Mouse (Mus musculus) G1E (cell line): ENCODE data around the gene Blm. TPM values are rescaled to one million over a fixed set of nuclear protein-coding genes. Genes with fewer than 3 reads are reported as not detected.

Experiments used
- ATAC-seq: 2 replicates; pipeline ENCODE4 v1.8.0; 2016; ENCODE audit warnings: mild to moderate bottlenecking; ENCODE audit not compliant: insufficient number of reproducible peaks, poor library complexity, low FRiP score, severe bottlenecking; ENCODE audit errors: extremely low read depth
- DNase-seq: peaks from one replicate; pipeline ENCODE4 v3.0.0; 2012; ENCODE audit warnings: low spot score
- H3K27me3 ChIP-seq: 2 replicates; pipeline ENCODE4 v1.6.1; 2012; ENCODE audit warnings: mild to moderate bottlenecking, low read length, inconsistent platforms; ENCODE audit not compliant: insufficient read depth
- H3K36me3 ChIP-seq: replicated peaks from 2 replicates; pipeline ENCODE3; 2012; ENCODE audit warnings: mild to moderate bottlenecking, inconsistent platforms
- H3K4me1 ChIP-seq: 2 replicates; pipeline ENCODE4 v1.6.1; 2012; ENCODE audit warnings: low read depth, low read length, inconsistent platforms, mixed read lengths; ENCODE audit not compliant: insufficient read depth
- H3K4me3 ChIP-seq: 2 replicates; pipeline ENCODE4 v1.5.1; 2012; ENCODE audit warnings: low read depth, mild to moderate bottlenecking, inconsistent platforms, low read length, moderate library complexity, mixed read lengths
- H3K9me3 ChIP-seq: replicated peaks from 2 replicates; pipeline ENCODE4 v1.6.1; 2012; ENCODE audit warnings: inconsistent platforms
- CTCF ChIP-seq: IDR thresholded peaks from 2 replicates; pipeline ENCODE4 v1.5.1; 2012; ENCODE audit warnings: low read depth, low read length, inconsistent platforms, mixed read lengths
- GATA1 ChIP-seq: IDR thresholded peaks from 2 replicates; pipeline ENCODE4 v1.6.1; 2012; ENCODE audit warnings: borderline replicate concordance, low read length, inconsistent platforms, mixed read lengths
- GATA2 ChIP-seq: IDR thresholded peaks from 2 replicates; pipeline ENCODE4 v1.6.1; 2012; ENCODE audit warnings: low read depth, low read length, inconsistent platforms, borderline replicate concordance
- POLR2AphosphoS5 ChIP-seq: IDR thresholded peaks from 2 replicates; pipeline ENCODE4 v1.6.1; 2012; ENCODE audit warnings: low read depth, low read length, inconsistent platforms; ENCODE audit not compliant: insufficient replicate concordance
- TAL1 ChIP-seq: conservative IDR thresholded peaks from 2 replicates; pipeline ENCODE4 v1.6.1; 2012; ENCODE audit warnings: low read depth, low read length, inconsistent platforms, mixed read lengths
- polyA plus RNA-seq: library from polyadenylated mRNA; stranded (reverse); fragments of >175 nt; gene quantifications from 2 replicates; pipeline ENCODE4 v1.2.3, GENCODE M21; 2012
- total RNA-seq, 2 experiments: library from RNA; stranded (forward) in 1 of 2; stranded (reverse) in 1 of 2; fragments of 200-1000 nt in 1 of 2; fragments of >200 nt in 1 of 2; fragmentation: Nextera tagmentation in 1 of 2; gene quantifications; 2 replicates each; pipeline ENCODE4 v1.2.3; 2014 to 2017

The Blm gene
- total and polyA plus RNA-seq, 3 experiments, result 89.2 to 198 (median 96.9) TPM

DNA sequence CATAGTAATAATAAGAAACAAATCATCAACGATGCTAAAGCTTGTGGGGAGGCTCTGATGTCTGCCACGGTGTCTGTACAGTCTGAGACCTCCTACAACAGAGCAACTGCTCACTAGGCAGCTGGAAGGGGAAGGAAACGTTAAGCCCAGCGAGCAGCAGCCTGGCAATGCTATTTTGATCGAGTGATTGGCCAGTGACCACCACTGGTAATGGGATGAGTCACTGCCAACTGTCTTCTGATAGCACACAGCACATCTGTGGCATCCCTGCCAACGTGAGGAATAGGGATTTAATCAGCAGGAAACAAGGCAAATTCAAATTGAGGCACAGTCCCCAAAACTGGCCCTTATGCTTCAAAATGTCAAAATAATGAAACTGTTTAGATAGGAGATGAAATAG lies 39.7 kb downstream of the Blm start:
- Histone ChIP-seq H3K36me3 (peaks cover 78% of the 10 kb centered on the region), H3K9me3 (no peaks in the 10 kb centered on the region), H3K4me3 (no peak overlapping the region), H3K27me3 (no peaks in the 10 kb centered on the region), H3K4me1 (peaks cover 31% of the 10 kb centered on the region)
- TF ChIP-seq TAL1, result no peak
- TF ChIP-seq GATA2, result no peak
- no peak for TF ChIP-seq GATA1
- TF ChIP-seq CTCF, result no peak
- peak; percentile 76 for ATAC-seq
- peak; percentile 11 for DNase-seq

DNA sequence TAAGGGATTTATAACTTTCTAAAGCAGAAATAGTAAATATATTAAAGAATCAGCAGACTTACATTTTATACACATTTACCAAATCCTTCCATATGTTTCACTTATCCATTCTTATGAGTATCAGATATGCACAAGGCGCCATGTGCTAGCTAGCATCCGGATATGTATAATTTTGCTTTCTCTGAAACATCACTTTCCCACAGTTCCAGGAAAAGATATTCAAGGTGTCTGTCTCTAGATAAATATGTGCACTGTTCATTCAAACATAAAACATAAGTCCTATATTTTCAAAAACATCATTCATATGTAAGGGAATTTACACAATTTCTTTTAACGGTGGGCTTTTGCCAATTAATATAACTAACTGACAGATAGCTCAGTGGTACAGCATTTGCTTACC lies 42.9 kb downstream of the Blm start:
- H3K27me3 ChIP-seq, result no peaks in the 10 kb centered on the region
- DNase-seq, result no peak
- TF ChIP-seq CTCF (no peak), GATA2 (no peak)
- ATAC-seq, result no peak
- peaks cover 86% of the 10 kb centered on the region for H3K36me3 ChIP-seq
- no peaks in the 10 kb centered on the region for H3K9me3 ChIP-seq
- no peak overlapping the region for H3K4me3 ChIP-seq
- peaks cover 28% of the 10 kb centered on the region for H3K4me1 ChIP-seq

- no peak for DNase-seq
- TF ChIP-seq GATA2 (no peak), TAL1 (no peak), POLR2AphosphoS5 (no peak), GATA1 (no peak), CTCF (no peak)
- Histone ChIP-seq H3K27me3 (no peaks in the 10 kb centered on the region), H3K4me1 (peaks cover 22% of the 10 kb centered on the region), H3K9me3 (no peaks in the 10 kb centered on the region), H3K4me3 (no peak overlapping the region), H3K36me3 (peaks cover 83% of the 10 kb centered on the region)
- no peak for ATAC-seq
These were observed 43.8 kb downstream of the Blm start for GRCm38 (mm10) chr7:80491086-80491485.

DNA sequence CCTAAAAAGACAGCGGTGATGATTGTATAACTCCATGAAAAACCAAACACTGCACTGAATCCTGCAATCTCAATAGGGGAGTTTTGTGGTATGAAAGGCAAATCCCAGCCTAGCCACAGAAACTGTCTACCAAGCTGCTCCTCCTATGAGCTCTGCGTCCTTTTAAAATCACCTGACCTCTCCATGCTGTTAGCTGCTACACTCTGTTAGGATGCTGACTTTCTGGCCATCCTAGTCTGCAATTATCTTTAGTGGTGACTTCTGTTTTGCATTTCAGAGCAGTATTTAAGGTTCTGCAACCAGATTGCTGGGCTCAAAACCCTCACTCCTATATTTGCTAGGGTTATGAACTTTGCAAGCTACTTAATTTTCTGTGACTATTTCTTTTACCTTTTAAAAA lies 44.6 kb downstream of the Blm start:
- H3K27me3 ChIP-seq, result no peaks in the 10 kb centered on the region
- no peaks in the 10 kb centered on the region for H3K9me3 ChIP-seq
- peaks cover 85% of the 10 kb centered on the region for H3K36me3 ChIP-seq
- H3K4me1 ChIP-seq, result peaks cover 25% of the 10 kb centered on the region
- H3K4me3 ChIP-seq, result no peak overlapping the region
- ATAC-seq, result no peak
- no peak for TF ChIP-seq POLR2AphosphoS5
- TF ChIP-seq CTCF, result no peak
- TF ChIP-seq GATA2, result no peak
- no peak for TF ChIP-seq GATA1
- no peak for DNase-seq

DNA sequence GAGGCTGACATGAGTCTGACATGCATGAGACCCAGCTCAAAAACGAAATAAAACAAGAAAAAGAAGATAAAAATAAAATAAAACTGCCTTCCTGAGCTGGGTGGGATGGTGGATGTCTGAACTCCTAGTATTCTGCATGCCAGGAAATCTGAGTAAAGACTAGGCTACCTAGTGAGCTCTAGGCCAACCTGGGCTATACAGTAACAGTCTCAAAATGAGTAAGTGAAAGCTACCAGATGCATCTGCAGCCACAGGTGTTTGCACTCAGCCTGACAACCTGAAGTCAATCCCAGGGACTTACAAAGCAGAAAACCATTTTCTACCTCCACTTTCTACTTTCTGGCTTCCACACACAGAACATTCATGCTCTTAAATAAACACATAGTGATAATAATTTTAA lies 45.5 kb downstream of the Blm start:
- Histone ChIP-seq H3K9me3 (no peaks in the 10 kb centered on the region), H3K4me3 (no peak overlapping the region), H3K4me1 (peaks cover 22% of the 10 kb centered on the region), H3K27me3 (no peaks in the 10 kb centered on the region), H3K36me3 (peaks cover 84% of the 10 kb centered on the region)
- TF ChIP-seq GATA1 (no peak), POLR2AphosphoS5 (no peak), CTCF (no peak)
- ATAC-seq (no peak), DNase-seq (no peak)

DNA sequence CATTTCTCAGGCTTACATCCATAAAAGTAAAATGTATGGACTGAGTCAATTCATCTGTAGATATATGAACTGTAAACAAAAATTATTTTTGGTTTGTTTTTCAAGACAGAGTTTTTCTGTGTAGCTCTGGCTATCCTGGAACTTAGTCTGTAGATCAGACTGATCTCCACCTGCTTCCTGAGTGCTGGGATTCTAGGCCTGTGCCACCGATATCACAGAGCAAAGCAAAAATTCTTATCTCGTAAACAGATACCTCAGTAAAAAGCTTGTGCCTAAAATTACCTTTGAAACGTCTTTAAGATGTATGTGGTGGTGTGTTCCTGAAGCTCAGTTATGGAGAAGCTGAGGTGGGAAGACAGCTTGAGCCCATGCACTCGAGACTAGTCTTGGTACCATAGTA lies 47.7 kb downstream of the Blm start:
- Histone ChIP-seq H3K4me1 (peaks cover 18% of the 10 kb centered on the region), H3K4me3 (no peak overlapping the region), H3K9me3 (no peaks in the 10 kb centered on the region), H3K36me3 (peaks cover 82% of the 10 kb centered on the region), H3K27me3 (no peaks in the 10 kb centered on the region)
- TF ChIP-seq TAL1 (no peak), CTCF (no peak), POLR2AphosphoS5 (no peak), GATA2 (no peak), GATA1 (no peak)
- DNase-seq (no peak), ATAC-seq (no peak)

- H3K9me3 ChIP-seq, result no peaks in the 10 kb centered on the region
- no peak overlapping the region for H3K4me3 ChIP-seq
- DNase-seq, result no peak
- TF ChIP-seq GATA2, result no peak
- TF ChIP-seq TAL1, result no peak
- TF ChIP-seq CTCF, result no peak
- no peak for TF ChIP-seq GATA1
- TF ChIP-seq POLR2AphosphoS5, result no peak
- H3K36me3 ChIP-seq, result peaks cover 90% of the 10 kb centered on the region
- H3K4me1 ChIP-seq, result no peaks in the 10 kb centered on the region
- H3K27me3 ChIP-seq, result no peaks in the 10 kb centered on the region
- ATAC-seq, result no peak
These were observed 54.8 kb downstream of the Blm start for GRCm38 (mm10) chr7:80480097-80480496.
